Mouse (Mus musculus) 416B (cell line): ENCODE measurements around the gene Tcf7l1.

Experiments
- DNase-seq: peaks from one replicate; pipeline ENCODE4 v3.0.0; 2011; ENCODE audit warnings: low read depth

The Tcf7l1 gene

GRCm38 (mm10) chr6:72787322-72787947 is 1.6 kb downstream of the Tcf7l1 start:
- no peak for DNase-seq

- DNase-seq, result no peak
These were observed 5.3 kb downstream of the Tcf7l1 start for GRCm38 (mm10) chr6:72783780-72784179.

GRCm38 (mm10) chr6:72778779-72779776 is 10.0 kb downstream of the Tcf7l1 start:
- no peak for DNase-seq

- DNase-seq, result no peak
These were observed 11.8 kb downstream of the Tcf7l1 start for GRCm38 (mm10) chr6:72777212-72777611.

GRCm38 (mm10) chr6:72774275-72774674 is 14.8 kb downstream of the Tcf7l1 start:
- no peak for DNase-seq

- DNase-seq, result no peak
These were observed 18.9 kb downstream of the Tcf7l1 start for GRCm38 (mm10) chr6:72769915-72770776.

GRCm38 (mm10) chr6:72769343-72769742 is 19.7 kb downstream of the Tcf7l1 start:
- DNase-seq, result no peak

- no peak for DNase-seq
These were observed 20.2 kb downstream of the Tcf7l1 start for GRCm38 (mm10) chr6:72768804-72769203.

GRCm38 (mm10) chr6:72768097-72768496 is 21.0 kb downstream of the Tcf7l1 start:
- no peak for DNase-seq

GRCm38 (mm10) chr6:72763616-72764015 is 25.4 kb downstream of the Tcf7l1 start:
- DNase-seq, result no peak

- no peak for DNase-seq
These were observed 27.4 kb downstream of the Tcf7l1 start for GRCm38 (mm10) chr6:72761645-72762044.

- DNase-seq, result peak; percentile 69
These were observed 30.6 kb downstream of the Tcf7l1 start for GRCm38 (mm10) chr6:72758239-72759017.

GRCm38 (mm10) chr6:72755267-72755889 is 33.7 kb downstream of the Tcf7l1 start:
- no peak for DNase-seq

- DNase-seq, result no peak
These were observed 34.8 kb downstream of the Tcf7l1 start for GRCm38 (mm10) chr6:72754215-72754614.

GRCm38 (mm10) chr6:72753782-72754181 is 35.3 kb downstream of the Tcf7l1 start:
- no peak for DNase-seq

GRCm38 (mm10) chr6:72752824-72753223 is 36.2 kb downstream of the Tcf7l1 start:
- DNase-seq, result no peak

- peak; percentile 38 for DNase-seq
These were observed 37.8 kb downstream of the Tcf7l1 start for GRCm38 (mm10) chr6:72751210-72751609.

- no peak for DNase-seq
These were observed 40.1 kb downstream of the Tcf7l1 start for GRCm38 (mm10) chr6:72748882-72749437.

- DNase-seq, result no peak
These were observed 40.6 kb downstream of the Tcf7l1 start for GRCm38 (mm10) chr6:72748421-72748820.

- DNase-seq, result no peak
These were observed 41.2 kb downstream of the Tcf7l1 start for GRCm38 (mm10) chr6:72747814-72748213.

GRCm38 (mm10) chr6:72747156-72747555 is 41.9 kb downstream of the Tcf7l1 start:
- no peak for DNase-seq
